Mouse (Mus musculus) kidney, embryonic 16.5 days (tissue): ENCODE results near the gene Tbc1d21. TPM values are rescaled to one million over a fixed set of nuclear protein-coding genes. Genes with fewer than 3 reads are reported as not detected.

Source experiments
- ATAC-seq: fragments of 200-750 bp; cut with Nextera tagmentation; 2 replicates; pipeline ENCODE4 v1.8.0; 2017; ENCODE audit warnings: moderate TSS enrichment; ENCODE audit not compliant: low FRiP score, low TSS enrichment
- H3K27ac ChIP-seq: fragments of 300-500 bp; sonication (generic); 2 replicates; pipeline ENCODE4 v1.5.1; 2014; ENCODE audit warnings: low read length
- H3K27me3 ChIP-seq: fragments of 300-500 bp; sonication (generic); 2 replicates; pipeline ENCODE4 v1.6.1; 2014; ENCODE audit warnings: low read length, control low read depth, mixed read lengths; ENCODE audit not compliant: insufficient read depth
- H3K36me3 ChIP-seq: fragments of 300-500 bp; sonication (generic); 2 replicates; pipeline ENCODE4 v1.6.1; 2014; ENCODE audit warnings: low read length, control low read depth, mixed read lengths; ENCODE audit not compliant: insufficient read depth
- H3K4me1 ChIP-seq: fragments of 300-500 bp; sonication (generic); 2 replicates; pipeline ENCODE4 v1.6.1; 2014; ENCODE audit warnings: low read length, control low read depth, mixed read lengths; ENCODE audit not compliant: insufficient read depth
- H3K4me2 ChIP-seq: fragments of 300-500 bp; sonication (generic); replicated peaks from 2 replicates; pipeline ENCODE4 v1.6.1; 2014; ENCODE audit warnings: low read depth, low read length
- H3K4me3 ChIP-seq: fragments of 300-500 bp; sonication (generic); 2 replicates; pipeline ENCODE4 v1.5.1; 2014; ENCODE audit warnings: mild to moderate bottlenecking, low read length
- H3K9ac ChIP-seq: fragments of 300-500 bp; sonication (generic); replicated peaks from 2 replicates; pipeline ENCODE4 v1.6.1; 2014; ENCODE audit warnings: low read length
- H3K9me3 ChIP-seq: fragments of 300-500 bp; sonication (generic); 2 replicates; pipeline ENCODE4 v1.6.1; 2016; ENCODE audit warnings: low read length, control low read depth
- WGBS: fragments of 180-500 bp; shearing (Covaris S2); extraction: QIAGEN DNeasy Blood & Tissue Kit; methylation state at CpG from one replicate; pipeline ENCODE4 v1.1.7; 2014; 5-methylcytosine and 5-hydroxymethylcytosine counted together
- polyA plus RNA-seq: library from polyadenylated mRNA; unstranded; fragments of >200 nt; fragmentation: Nextera tagmentation; extraction: Ambion mirVana; gene quantifications from 2 replicates; pipeline ENCODE4 v1.2.1, GENCODE M21; 2015

Tbc1d21 gene
- polyA plus RNA-seq, 1 experiment from 2014 or later, result not detected

DNA sequence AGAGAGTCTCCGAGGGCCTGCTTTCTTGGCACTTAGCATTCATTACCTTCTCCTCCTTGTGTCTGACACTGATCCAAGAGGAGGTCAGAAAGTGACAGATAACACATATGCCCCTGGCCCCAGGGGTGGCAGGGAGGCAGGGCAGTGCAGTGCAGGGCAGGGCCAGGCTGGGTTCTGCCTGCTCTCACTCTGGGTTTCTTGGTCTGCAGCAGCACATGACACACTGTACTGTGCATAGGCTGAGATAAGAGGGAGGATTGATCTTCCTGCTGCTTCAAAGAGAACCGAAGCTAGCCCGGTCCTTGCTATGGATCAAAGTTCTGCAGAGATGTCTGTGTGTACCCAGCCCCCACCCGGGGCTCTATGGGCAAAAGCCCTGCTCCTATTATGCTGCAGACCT, 8.6 kb upstream of the Tbc1d21 start:
- Histone ChIP-seq H3K27me3 (no peaks in the 10 kb centered on the region), H3K27ac (no peak overlapping the region), H3K9me3 (no peaks in the 10 kb centered on the region), H3K4me3 (no peak overlapping the region), H3K4me2 (no peak overlapping the region), H3K36me3 (no peaks in the 10 kb centered on the region), H3K4me1 (no peaks in the 10 kb centered on the region; the same call in 1 of the 2 replicates), H3K9ac (no peak overlapping the region)
- 45% methylated on average over 4 of the region's 4 CpGs for WGBS
- no peak for ATAC-seq

DNA sequence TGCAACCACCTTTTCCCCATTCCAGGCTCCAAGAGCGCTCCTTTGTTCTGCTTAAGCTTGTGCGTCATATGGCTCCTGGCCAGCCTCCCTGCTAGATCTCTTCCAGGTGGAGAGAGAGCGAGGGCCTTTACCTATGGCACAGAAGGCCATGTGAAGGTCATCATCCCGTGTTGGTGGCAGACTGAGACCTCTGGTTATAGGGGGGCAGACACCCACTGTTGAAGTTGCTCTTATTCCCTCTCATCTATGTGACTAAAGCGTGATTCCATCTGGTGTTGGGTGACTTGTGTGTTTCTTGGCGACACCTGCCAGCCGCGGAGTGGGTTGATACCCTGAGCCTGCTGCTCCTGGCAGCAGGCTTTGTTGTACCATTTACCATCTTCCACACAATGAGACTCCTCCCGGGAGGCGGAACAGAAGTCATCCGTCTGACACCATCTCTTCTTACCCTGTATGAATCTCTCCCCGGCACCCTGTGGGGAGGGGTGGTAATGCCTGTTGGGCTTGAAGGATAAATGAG, 3.7 kb upstream of the Tbc1d21 start:
- ATAC-seq, result no peak
- WGBS, result 71% methylated on average over 12 of the region's 12 CpGs
- Histone ChIP-seq H3K36me3 (no peaks in the 10 kb centered on the region), H3K27me3 (no peaks in the 10 kb centered on the region), H3K9me3 (no peaks in the 10 kb centered on the region), H3K4me3 (no peak overlapping the region), H3K4me2 (no peak overlapping the region), H3K27ac (no peak overlapping the region), H3K4me1 (no peaks in the 10 kb centered on the region; the same call in 1 of the 2 replicates), H3K9ac (no peak overlapping the region)

DNA sequence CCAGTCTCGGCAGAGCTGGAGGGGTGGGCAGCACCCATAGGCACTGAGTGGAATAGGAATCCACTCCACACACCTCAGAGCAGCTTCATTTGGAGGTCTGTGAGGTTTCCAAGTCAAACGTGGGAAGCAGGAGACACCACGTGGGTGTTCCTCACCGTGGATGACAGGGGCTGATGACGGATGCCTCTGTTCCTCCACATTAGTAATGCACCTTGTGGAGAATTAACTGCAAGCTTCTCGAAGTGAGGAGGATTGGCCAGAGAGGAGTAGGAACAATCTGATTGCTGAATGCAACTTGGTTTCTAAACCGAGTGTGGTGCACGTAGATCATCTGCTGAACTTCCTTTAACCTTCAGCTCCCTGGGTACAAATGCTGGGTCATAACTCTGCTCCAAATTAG, 1.7 kb upstream of the Tbc1d21 start:
- no peaks in the 10 kb centered on the region; the same call in 1 of the 2 replicates for H3K4me1 ChIP-seq
- no peaks in the 10 kb centered on the region for H3K36me3 ChIP-seq
- 38% methylated on average over 8 of the region's 8 CpGs for WGBS
- no peaks in the 10 kb centered on the region for H3K27me3 ChIP-seq
- no peak overlapping the region for H3K27ac ChIP-seq
- no peak overlapping the region for H3K4me3 ChIP-seq
- ATAC-seq, result no peak
- no peak overlapping the region for H3K9ac ChIP-seq
- no peak overlapping the region for H3K4me2 ChIP-seq
- H3K9me3 ChIP-seq, result no peaks in the 10 kb centered on the region

DNA sequence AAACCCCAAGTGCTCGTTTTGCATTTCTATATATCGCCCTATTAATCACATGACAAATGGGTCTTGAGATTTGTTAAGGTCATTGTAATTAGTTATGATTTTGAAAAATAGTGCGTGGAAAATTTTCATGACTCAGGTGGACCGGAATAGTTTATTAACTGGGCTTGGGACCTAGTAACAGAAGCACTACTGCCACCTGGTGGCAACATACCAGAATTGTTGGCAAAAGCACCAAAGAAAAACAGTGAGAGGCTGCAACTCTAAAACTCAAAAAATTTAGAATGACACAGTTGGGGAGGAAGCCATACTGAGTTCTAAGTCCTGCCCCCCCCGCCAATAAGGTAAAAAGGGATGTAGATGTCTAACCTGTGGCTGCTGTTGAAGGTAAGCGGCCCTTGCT, 611 bp downstream of the Tbc1d21 start:
- Histone ChIP-seq H3K9ac (no peak overlapping the region), H3K36me3 (no peaks in the 10 kb centered on the region), H3K27ac (no peak overlapping the region), H3K4me1 (no peaks in the 10 kb centered on the region), H3K9me3 (no peaks in the 10 kb centered on the region), H3K4me2 (no peak overlapping the region), H3K4me3 (no peak overlapping the region), H3K27me3 (no peaks in the 10 kb centered on the region)
- WGBS, result 53% methylated on average over 6 of the region's 6 CpGs
- ATAC-seq, result no peak

DNA sequence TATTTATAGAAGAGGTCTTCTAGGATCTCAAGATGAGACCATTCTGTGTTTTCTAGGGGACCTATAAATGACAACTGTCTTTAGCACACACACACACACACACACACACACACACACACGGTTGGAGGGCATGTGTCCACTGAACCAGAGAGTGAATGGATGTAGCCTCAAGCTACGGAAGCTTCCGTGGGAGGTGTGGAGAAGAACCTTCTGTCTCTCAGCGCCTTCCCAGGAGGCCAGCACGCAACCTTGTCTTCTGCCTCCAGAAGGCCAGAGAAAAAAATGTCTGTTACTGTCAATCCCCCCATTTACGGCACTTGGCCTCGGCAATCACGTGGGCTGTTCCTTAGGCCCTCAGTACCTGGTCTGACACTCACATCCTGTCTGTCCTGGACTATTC, 5.9 kb downstream of the Tbc1d21 start:
- WGBS, result 53% methylated on average over 8 of the region's 8 CpGs

DNA sequence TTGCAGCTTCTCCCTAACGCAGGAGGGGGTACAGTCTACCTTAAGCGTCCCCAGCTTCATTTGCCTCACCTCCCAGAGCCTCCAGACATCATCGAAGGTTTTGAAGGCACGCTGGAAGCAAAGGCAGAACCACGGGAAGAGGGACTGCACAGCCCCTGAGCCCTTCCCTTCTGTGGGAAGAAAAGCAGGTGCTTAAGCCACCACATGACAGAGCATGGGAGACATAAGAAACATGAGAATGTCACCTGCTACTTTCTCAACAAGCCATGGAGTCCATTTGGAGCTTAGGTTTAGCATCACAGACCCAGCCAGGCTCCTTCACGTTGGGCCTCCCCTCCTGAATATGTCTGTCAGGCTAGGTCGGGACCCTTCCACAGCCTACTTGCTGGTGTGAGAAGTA, 8.3 kb downstream of the Tbc1d21 start:
- no peaks in the 10 kb centered on the region for H3K36me3 ChIP-seq
- no peaks in the 10 kb centered on the region for H3K27me3 ChIP-seq
- 76% methylated on average over 7 of the region's 7 CpGs for WGBS
- H3K9ac ChIP-seq, result no peak overlapping the region
- no peaks in the 10 kb centered on the region for H3K9me3 ChIP-seq
- no peak overlapping the region for H3K4me3 ChIP-seq
- no peak overlapping the region for H3K4me2 ChIP-seq
- H3K4me1 ChIP-seq, result no peaks in the 10 kb centered on the region
- H3K27ac ChIP-seq, result no peak overlapping the region
- ATAC-seq, result no peak

More for the DNA sequence above, 5.9 kb downstream of the Tbc1d21 start:
- no peaks in the 10 kb centered on the region for H3K36me3 ChIP-seq
- no peaks in the 10 kb centered on the region for H3K27me3 ChIP-seq
- H3K9ac ChIP-seq, result no peak overlapping the region
- ATAC-seq, result no peak
- no peaks in the 10 kb centered on the region for H3K9me3 ChIP-seq
- no peak overlapping the region for H3K4me2 ChIP-seq
- no peak overlapping the region for H3K4me3 ChIP-seq
- no peaks in the 10 kb centered on the region for H3K4me1 ChIP-seq
- no peak overlapping the region for H3K27ac ChIP-seq

DNA sequence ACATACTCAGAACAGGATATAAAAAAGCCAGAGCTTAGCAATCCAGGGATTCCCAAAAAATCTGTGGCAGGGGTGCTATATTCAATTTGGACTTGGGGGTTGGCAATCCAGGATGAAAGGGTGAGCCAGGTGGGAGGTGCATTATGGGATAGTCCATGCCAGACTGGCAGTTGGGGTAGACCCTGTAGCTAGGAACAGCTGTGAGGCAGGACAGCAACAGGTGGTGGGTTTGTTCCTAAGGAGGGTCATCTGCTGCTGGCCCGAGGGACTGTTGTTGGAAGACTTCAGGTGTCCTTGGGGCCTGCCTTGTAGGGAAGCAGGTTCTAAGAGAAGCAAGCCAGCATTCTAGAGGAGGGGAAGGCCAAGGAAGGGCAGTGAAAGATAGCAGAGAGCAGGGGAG, 8.9 kb downstream of the Tbc1d21 start:
- WGBS, result 80% methylated on average over 1 of the region's 1 CpGs

DNA sequence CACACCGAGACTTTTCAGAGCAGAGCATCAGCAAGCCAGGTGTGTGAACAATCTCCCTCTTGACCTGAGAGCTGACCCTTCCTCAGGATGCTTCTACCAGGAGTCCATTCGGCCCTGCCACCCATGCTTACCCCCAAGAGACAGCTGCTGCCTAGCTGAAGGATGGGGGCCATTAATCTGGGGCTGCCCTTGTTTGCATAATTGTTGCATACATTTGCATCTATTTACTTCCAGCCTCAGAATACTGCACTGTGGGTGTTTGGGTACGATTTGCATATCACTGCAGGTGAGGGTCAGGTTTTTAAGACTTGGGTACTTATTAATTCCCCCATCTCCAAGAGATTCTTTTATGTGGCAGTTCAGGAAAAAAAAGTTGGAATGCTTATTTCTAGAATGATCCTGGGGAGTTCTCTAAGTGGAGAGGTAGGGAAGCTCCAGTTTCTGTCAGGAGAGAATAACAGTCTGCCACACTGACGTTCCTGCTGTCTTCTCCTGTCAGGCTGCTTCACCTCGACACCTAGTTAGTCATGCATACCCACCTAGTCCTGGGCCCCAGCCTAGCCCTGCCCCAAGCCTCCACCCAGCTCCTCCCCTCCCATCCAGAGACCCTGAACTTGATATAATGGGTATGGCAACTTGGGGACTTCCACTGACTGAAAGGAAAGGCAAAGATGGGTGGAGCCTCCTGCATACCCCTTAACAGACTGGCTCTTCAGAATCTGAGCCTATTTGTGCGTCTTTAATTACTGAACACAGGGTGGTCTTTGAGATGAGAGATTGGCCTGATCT, 14.8 kb downstream of the Tbc1d21 start:
- Histone ChIP-seq H3K27ac (no peak overlapping the region), H3K27me3 (no peaks in the 10 kb centered on the region), H3K9ac (no peak overlapping the region), H3K4me1 (no peaks in the 10 kb centered on the region), H3K36me3 (no peaks in the 10 kb centered on the region), H3K9me3 (no peaks in the 10 kb centered on the region), H3K4me2 (no peak overlapping the region), H3K4me3 (no peak overlapping the region)
- 33% methylated on average over 6 of the region's 6 CpGs for WGBS
- no peak for ATAC-seq

More for the DNA sequence above, 8.9 kb downstream of the Tbc1d21 start:
- Histone ChIP-seq H3K9ac (no peak overlapping the region), H3K36me3 (no peaks in the 10 kb centered on the region), H3K27ac (no peak overlapping the region), H3K4me3 (no peak overlapping the region), H3K27me3 (no peaks in the 10 kb centered on the region), H3K9me3 (no peaks in the 10 kb centered on the region), H3K4me1 (no peaks in the 10 kb centered on the region), H3K4me2 (no peak overlapping the region)
- ATAC-seq, result no peak

DNA sequence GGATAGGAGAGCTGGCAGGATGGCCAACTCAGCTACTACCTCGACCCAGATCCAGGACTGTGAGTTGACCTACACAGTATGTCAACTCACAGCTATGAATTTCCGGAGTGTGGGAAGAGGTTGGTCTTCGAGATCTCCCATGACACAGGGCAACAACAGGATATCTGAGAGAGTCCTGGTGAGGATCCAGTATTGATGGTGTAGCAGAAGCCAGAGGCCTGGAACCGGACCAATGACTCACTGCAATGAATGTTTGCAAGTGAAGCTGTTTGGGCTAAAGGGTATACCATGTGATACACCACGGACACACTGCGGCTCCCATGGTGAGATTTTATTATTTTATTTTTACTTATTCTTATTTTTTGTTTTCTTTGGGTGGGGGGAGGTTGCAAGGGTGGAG, 15.6 kb downstream of the Tbc1d21 start:
- Histone ChIP-seq H3K36me3 (no peaks in the 10 kb centered on the region), H3K4me1 (no peaks in the 10 kb centered on the region), H3K4me3 (no peak overlapping the region), H3K27me3 (no peaks in the 10 kb centered on the region), H3K9ac (no peak overlapping the region), H3K4me2 (no peak overlapping the region), H3K27ac (no peak overlapping the region), H3K9me3 (no peaks in the 10 kb centered on the region)
- ATAC-seq, result no peak
- 84% methylated on average over 6 of the region's 6 CpGs for WGBS

DNA sequence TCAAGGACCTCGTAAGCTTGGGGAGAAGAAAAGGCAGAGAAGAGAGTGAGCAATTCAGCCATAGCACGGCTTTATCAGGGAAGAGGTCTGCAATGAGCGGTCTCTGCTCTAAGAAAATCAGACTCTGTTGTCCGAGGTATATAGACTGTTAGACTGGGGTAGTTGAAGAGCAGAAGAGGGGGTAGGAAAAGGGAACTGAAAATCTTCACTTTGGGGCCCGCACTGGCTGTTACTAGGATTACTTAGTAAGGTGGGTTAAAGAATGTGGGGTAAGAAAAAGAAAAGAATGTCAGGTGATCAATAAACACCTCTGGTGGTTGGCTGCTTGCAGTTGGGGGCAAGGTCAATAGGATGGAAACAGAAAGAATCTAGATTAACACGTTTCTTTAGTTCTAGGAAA, 17.0 kb downstream of the Tbc1d21 start:
- Histone ChIP-seq H3K9me3 (no peaks in the 10 kb centered on the region), H3K27me3 (no peaks in the 10 kb centered on the region), H3K4me1 (no peaks in the 10 kb centered on the region), H3K9ac (no peak overlapping the region), H3K27ac (no peak overlapping the region), H3K36me3 (no peaks in the 10 kb centered on the region), H3K4me2 (no peak overlapping the region), H3K4me3 (no peak overlapping the region)
- no peak for ATAC-seq
- 86% methylated on average over 6 of the region's 6 CpGs for WGBS
